Mouse (Mus musculus) embryonic facial prominence, embryonic 10.5 days (tissue): ENCODE results near the gene Bloc1s4. TPM values are rescaled to one million over a fixed set of nuclear protein-coding genes. Genes with fewer than 3 reads are reported as not detected.

Source experiments
- DNase-seq: peaks from one replicate; pipeline ENCODE4 v3.0.0-alpha.2; 2017; ENCODE audit warnings: low spot score
- H3K27ac ChIP-seq: fragments of 300-500 bp; sonication (generic); replicated peaks from 2 replicates; pipeline ENCODE4 v1.5.1; 2016; ENCODE audit warnings: mild to moderate bottlenecking
- H3K27me3 ChIP-seq: fragments of 300-500 bp; sonication (generic); replicated peaks from 2 replicates; pipeline ENCODE4 v1.6.1; 2016; ENCODE audit warnings: low read depth, mild to moderate bottlenecking; ENCODE audit not compliant: poor library complexity, severe bottlenecking
- H3K36me3 ChIP-seq: fragments of 300-500 bp; sonication (generic); replicated peaks from 2 replicates; pipeline ENCODE4 v1.6.1; 2016; ENCODE audit warnings: mild to moderate bottlenecking, moderate library complexity
- H3K4me1 ChIP-seq: fragments of 300-500 bp; sonication (generic); 2 replicates; pipeline ENCODE4 v1.6.1; 2016
- H3K4me3 ChIP-seq: fragments of 300-500 bp; sonication (generic); 2 replicates; pipeline ENCODE4 v1.5.1; 2016; ENCODE audit warnings: mild to moderate bottlenecking, moderate library complexity
- H3K9me3 ChIP-seq: fragments of 300-500 bp; sonication (generic); 2 replicates; pipeline ENCODE4 v1.6.1; 2016; ENCODE audit warnings: mild to moderate bottlenecking
- WGBS: fragments of 180-500 bp; shearing (Covaris S2); methylation state at CpG from one replicate; pipeline ENCODE4 v1.1.7; 2016; 5-methylcytosine and 5-hydroxymethylcytosine counted together
- polyA plus RNA-seq: library from polyadenylated mRNA; unstranded; fragments of >200 nt; fragmentation: Nextera tagmentation; extraction: Ambion mirVana; gene quantifications from 2 replicates; pipeline ENCODE4 v1.2.1, GENCODE M21; 2016

The Bloc1s4 gene
- polyA plus RNA-seq, 1 experiment from 2014 or later = 24.2 TPM

DNA sequence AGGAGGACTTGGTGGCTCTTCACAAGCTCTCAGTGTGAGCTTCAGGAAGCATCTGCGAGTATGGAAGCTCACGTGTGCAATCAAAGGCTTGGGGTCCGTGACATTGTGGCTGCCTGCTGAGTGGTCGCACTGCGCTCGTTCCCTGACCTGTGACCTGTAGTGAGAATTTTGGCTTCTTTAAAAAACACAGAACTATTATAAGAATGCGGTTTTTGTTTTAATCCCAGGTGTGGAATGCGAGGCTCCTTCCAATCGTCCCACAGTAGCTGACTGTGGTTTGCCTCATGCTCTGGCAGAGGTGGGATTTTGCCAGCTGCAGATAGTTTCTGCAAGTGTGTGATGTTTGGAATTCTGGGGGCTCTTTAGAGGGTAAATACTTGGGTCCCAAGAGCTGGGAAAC is 25.1 kb downstream of the Bloc1s4 start:
- DNase-seq = no peak
- Histone ChIP-seq H3K36me3 (no peaks in the 10 kb centered on the region), H3K9me3 (no peaks in the 10 kb centered on the region), H3K4me3 (no peak overlapping the region), H3K4me1 (peaks cover 13% of the 10 kb centered on the region), H3K27ac (no peak overlapping the region), H3K27me3 (no peaks in the 10 kb centered on the region)
- 67% methylated on average over 9 of the region's 9 CpGs for WGBS

GRCm38 (mm10) chr5:36722415-36722856 is 26.0 kb downstream of the Bloc1s4 start:
- Histone ChIP-seq H3K27me3 (no peaks in the 10 kb centered on the region), H3K9me3 (no peaks in the 10 kb centered on the region), H3K4me1 (peaks cover 12% of the 10 kb centered on the region), H3K4me3 (no peak overlapping the region), H3K36me3 (no peaks in the 10 kb centered on the region), H3K27ac (no peak overlapping the region; the same call in 1 of the 2 replicates)
- DNase-seq = no peak
- WGBS = 80% methylated on average over 6 of the region's 6 CpGs

DNA sequence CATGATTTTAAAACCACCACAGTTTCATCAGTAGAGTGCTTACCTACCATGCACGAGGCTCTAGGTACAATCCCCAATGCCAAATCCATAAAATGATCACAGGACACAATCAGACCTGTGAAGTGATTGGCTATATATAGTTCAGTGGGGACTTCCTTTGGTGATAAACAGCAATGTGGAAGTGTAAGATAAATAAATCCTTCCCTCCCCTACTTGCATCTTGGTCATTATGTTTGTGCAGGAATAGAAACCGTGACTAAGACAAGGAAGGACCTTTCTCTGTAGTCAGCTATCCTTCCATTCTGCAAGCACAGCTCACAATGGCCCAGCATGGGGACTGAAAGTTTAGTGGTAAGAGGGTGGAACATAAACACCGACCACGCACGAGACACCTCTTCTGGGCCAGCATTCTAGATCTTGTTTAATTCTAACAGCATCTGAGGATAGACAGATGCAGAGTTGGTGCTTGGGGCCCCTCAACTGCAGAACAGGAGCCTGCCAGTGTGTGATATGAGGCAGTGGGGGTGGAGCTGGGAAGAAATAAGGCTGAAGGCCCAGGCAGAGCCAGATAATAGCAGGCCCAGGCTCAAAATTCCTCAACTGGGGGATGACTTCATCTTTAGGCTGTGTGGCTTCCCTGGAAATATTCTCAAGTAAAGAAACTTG is 27.6 kb downstream of the Bloc1s4 start:
- H3K27me3 ChIP-seq = no peaks in the 10 kb centered on the region
- H3K4me1 ChIP-seq = peaks cover 5% of the 10 kb centered on the region
- no peak overlapping the region for H3K4me3 ChIP-seq
- DNase-seq = no peak
- WGBS = 84% methylated on average over 5 of the region's 5 CpGs
- H3K27ac ChIP-seq = no peak overlapping the region
- H3K36me3 ChIP-seq = no peaks in the 10 kb centered on the region
- H3K9me3 ChIP-seq = no peaks in the 10 kb centered on the region

DNA sequence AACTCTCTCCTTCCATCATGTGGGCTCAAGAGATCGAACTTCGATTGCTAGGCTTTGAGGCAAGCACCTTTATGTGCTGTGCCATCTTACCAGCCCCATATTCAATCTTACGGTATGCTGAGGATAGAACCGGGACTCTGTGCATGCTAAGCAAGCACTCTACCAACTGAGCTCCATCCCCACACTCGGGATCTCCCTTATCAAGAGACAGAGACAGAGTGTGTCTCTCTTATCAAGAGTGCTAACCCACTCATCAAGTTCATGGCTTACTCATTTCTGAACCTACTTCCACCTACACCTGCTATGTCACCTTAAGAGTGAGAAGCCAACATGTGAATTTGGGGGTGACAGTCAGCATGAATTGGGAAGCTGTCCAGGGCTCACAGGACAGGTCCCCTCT is 28.2 kb downstream of the Bloc1s4 start:
- H3K9me3 ChIP-seq = no peaks in the 10 kb centered on the region
- H3K4me3 ChIP-seq = no peak overlapping the region
- 88% methylated on average over 5 of the region's 5 CpGs for WGBS
- no peak for DNase-seq
- H3K27ac ChIP-seq = no peak overlapping the region
- 0 out of 2 replicates have a peak, but pooled peaks cover 4% of the 10 kb centered on the region for H3K4me1 ChIP-seq
- H3K36me3 ChIP-seq = no peaks in the 10 kb centered on the region
- H3K27me3 ChIP-seq = no peaks in the 10 kb centered on the region

GRCm38 (mm10) chr5:36719601-36720000 is 28.8 kb downstream of the Bloc1s4 start:
- Histone ChIP-seq H3K4me1 (0 out of 2 replicates have a peak, but pooled peaks cover 4% of the 10 kb centered on the region), H3K27me3 (no peaks in the 10 kb centered on the region), H3K4me3 (no peak overlapping the region), H3K9me3 (no peaks in the 10 kb centered on the region), H3K27ac (no peak overlapping the region), H3K36me3 (no peaks in the 10 kb centered on the region)
- no peak for DNase-seq
- WGBS = 89% methylated on average over 3 of the region's 3 CpGs

- no peak for DNase-seq
- no peaks in the 10 kb centered on the region for H3K27me3 ChIP-seq
- no peak overlapping the region for H3K27ac ChIP-seq
- 84% methylated on average over 5 of the region's 5 CpGs for WGBS
- H3K9me3 ChIP-seq = no peaks in the 10 kb centered on the region
- no peak overlapping the region for H3K4me3 ChIP-seq
- H3K4me1 ChIP-seq = 0 out of 2 replicates have a peak, but pooled peaks cover 2% of the 10 kb centered on the region
- no peaks in the 10 kb centered on the region for H3K36me3 ChIP-seq
Observed at GRCm38 (mm10) chr5:36719135-36719534, 29.3 kb downstream of the Bloc1s4 start.

DNA sequence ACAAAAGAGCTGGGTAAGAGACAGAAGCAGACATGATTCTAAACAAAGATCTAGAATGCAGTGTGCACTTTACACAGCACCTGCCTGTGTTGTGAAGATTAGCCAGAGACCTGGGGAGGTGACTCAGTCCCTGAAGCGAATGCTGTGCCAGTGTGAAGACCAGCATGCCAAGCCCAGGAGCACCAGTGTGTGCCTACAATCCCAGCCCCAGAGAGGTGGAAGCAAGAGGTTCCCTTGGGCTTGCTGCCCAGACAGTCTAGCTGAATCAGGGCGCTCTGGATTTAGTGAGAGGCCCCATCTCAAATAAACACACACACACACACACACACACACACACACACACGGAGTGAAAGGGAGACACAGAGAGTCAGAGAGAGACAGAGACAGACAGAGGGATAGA is 30.6 kb downstream of the Bloc1s4 start:
- Histone ChIP-seq H3K4me3 (no peak overlapping the region), H3K4me1 (peaks cover 9% of the 10 kb centered on the region), H3K27ac (no peak overlapping the region), H3K36me3 (no peaks in the 10 kb centered on the region), H3K27me3 (no peaks in the 10 kb centered on the region), H3K9me3 (no peaks in the 10 kb centered on the region)
- DNase-seq = no peak
- 74% methylated on average over 3 of the region's 3 CpGs for WGBS

- Histone ChIP-seq H3K27ac (no peak overlapping the region), H3K9me3 (no peaks in the 10 kb centered on the region), H3K27me3 (peaks cover 3% of the 10 kb centered on the region; the same call in 1 of the 2 replicates), H3K4me3 (no peak overlapping the region), H3K4me1 (peaks cover 18% of the 10 kb centered on the region), H3K36me3 (no peaks in the 10 kb centered on the region)
- 70% methylated on average over 2 of the region's 2 CpGs for WGBS
- DNase-seq = no peak
Observed at GRCm38 (mm10) chr5:36716816-36717215, 31.6 kb downstream of the Bloc1s4 start.

DNA sequence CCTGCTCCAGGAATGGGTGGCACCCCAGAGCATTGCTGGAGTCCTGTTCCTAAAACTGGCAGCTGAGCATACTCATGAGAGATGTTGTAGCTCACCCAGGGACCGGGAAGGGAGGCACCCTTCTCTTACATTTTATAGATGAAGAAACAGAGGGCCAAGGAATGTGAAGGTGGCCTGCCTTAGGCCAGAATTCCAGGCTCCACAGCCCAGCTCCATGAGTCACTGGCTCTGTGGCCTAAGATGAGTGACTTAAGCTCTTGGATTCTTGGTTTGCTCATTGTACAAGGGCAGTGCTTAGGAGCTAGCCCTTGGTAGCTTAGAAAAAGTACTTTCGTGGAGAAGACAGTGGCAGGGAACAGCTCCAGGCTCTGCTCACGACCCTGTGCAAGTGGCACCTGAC is 33.6 kb downstream of the Bloc1s4 start:
- WGBS = 67% methylated on average over 3 of the region's 3 CpGs
- no peak overlapping the region for H3K27ac ChIP-seq
- peaks cover 8% of the 10 kb centered on the region; the same call in 1 of the 2 replicates for H3K27me3 ChIP-seq
- H3K4me3 ChIP-seq = no peak overlapping the region
- no peaks in the 10 kb centered on the region for H3K36me3 ChIP-seq
- DNase-seq = no peak
- H3K4me1 ChIP-seq = peaks cover 19% of the 10 kb centered on the region
- H3K9me3 ChIP-seq = no peaks in the 10 kb centered on the region

GRCm38 (mm10) chr5:36713693-36714092 is 34.8 kb downstream of the Bloc1s4 start:
- H3K4me1 ChIP-seq = peaks cover 19% of the 10 kb centered on the region
- no peak for DNase-seq
- 84% methylated on average over 6 of the region's 6 CpGs for WGBS
- no peaks in the 10 kb centered on the region for H3K9me3 ChIP-seq
- no peaks in the 10 kb centered on the region for H3K36me3 ChIP-seq
- H3K27me3 ChIP-seq = peaks cover 8% of the 10 kb centered on the region; the same call in 1 of the 2 replicates
- peak overlapping the region; percentile 22; the same call in 1 of the 2 replicates for H3K27ac ChIP-seq
- H3K4me3 ChIP-seq = no peak overlapping the region

DNA sequence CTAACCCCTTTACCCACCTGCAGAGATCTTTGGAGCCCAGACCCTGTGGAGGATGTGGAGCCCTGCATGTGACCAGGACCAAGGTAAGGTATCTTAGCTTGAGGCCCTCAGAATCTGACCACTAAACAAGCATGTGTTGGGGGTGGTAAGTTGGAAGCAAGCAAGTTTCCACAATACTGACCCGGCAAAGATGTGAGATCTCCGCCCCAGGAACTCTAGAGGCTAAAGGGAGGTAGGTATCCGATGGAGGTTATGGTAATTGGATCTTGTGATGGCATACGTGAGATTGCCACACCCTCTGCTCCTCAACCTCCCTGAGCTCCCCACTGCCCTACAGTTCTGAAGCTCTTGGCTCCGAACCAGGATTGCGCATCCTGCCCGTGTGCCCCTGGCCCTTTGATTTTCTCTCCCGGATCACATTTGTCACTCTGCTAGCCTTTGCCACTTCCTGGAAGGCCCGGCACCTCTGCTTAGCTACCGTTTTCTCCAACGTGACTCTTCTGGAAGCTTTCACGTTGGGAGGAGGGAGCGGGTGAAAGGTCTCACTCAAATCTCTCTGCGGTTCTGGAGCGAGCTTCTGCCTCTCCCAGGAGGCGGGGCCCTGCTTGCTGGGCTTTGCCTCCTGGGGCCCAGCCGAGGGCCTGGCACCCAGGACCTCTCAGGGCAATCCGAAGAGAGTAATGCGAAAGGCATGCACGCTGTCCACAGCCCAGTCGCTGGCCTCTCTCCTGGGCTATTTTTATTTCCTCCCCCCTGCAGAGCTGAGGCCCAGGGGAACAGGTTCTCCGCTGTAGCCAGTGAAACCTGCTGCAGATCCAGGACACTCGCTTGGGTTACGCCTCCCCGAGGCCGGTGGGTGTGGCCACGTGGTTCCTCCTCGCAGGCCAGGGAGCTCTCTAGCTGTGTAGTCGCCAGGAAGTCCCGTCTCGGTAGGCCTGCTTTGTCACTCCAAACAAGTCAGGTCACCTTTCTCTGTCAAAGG is 35.6 kb downstream of the Bloc1s4 start:
- 5% methylated on average over 31 of the region's 31 CpGs for WGBS
- no peaks in the 10 kb centered on the region for H3K36me3 ChIP-seq
- DNase-seq = peak; percentile 81
- H3K4me3 ChIP-seq = peak overlapping the region; percentile 54
- H3K4me1 ChIP-seq = peaks cover 19% of the 10 kb centered on the region
- H3K27me3 ChIP-seq = peaks cover 8% of the 10 kb centered on the region; the same call in 1 of the 2 replicates
- H3K27ac ChIP-seq = peak overlapping the region; percentile 68
- H3K9me3 ChIP-seq = no peaks in the 10 kb centered on the region

GRCm38 (mm10) chr5:36711863-36712262 is 36.6 kb downstream of the Bloc1s4 start:
- H3K27me3 ChIP-seq = peaks cover 8% of the 10 kb centered on the region; the same call in 1 of the 2 replicates
- DNase-seq = no peak
- H3K9me3 ChIP-seq = no peaks in the 10 kb centered on the region
- 43% methylated on average over 5 of the region's 5 CpGs for WGBS
- H3K27ac ChIP-seq = no peak overlapping the region
- peaks cover 19% of the 10 kb centered on the region for H3K4me1 ChIP-seq
- no peak overlapping the region for H3K4me3 ChIP-seq
- no peaks in the 10 kb centered on the region for H3K36me3 ChIP-seq
